ENCODE assay signal across 8 mouse cellular contexts in genomic region chr6:6217286-6217625, GRCm38 (mm10). TPM values are rescaled to one million over a fixed set of nuclear protein-coding genes. Genes with fewer than 3 reads are reported as not detected.
DNase-seq lines count a peak whose midpoint lies in the region; ATAC-seq and TF ChIP-seq lines count a peak whose summit lies in the region.

No protein-coding gene starts in this region.

- H3K4me1 ChIP-seq in lung, embryonic 15.5 days = peaks cover 9% of the 10 kb centered on the region; the same call in 1 of the 2 replicates
- peaks cover 4% of the 10 kb centered on the region; the same call in 1 of the 2 replicates for H3K4me1 ChIP-seq in forebrain, embryonic 11.5 days (replicated peaks; ENCODE audit: control insufficient read depth, insufficient read depth, low read length)
- H3K4me1 ChIP-seq in limb, embryonic 12.5 days (replicated peaks) = peaks cover 33% of the 10 kb centered on the region
- H3K4me1 ChIP-seq in olfactory bulb, adult 2 months (ENCODE audit: control insufficient read depth, insufficient read depth, low read length) = peaks cover 13% of the 10 kb centered on the region

- peak overlapping the region; percentile 56 for H3K9ac ChIP-seq in lung, embryonic 15.5 days
- peak overlapping the region; percentile 86 for H3K9ac ChIP-seq in forebrain, embryonic 11.5 days (ENCODE audit: low read length)
- peak overlapping the region; percentile 78 for H3K9ac ChIP-seq in limb, embryonic 12.5 days (replicated peaks)

- no peaks in the 10 kb centered on the region for H3K36me3 ChIP-seq in lung, embryonic 15.5 days
- H3K36me3 ChIP-seq in forebrain, embryonic 11.5 days (ENCODE audit: control insufficient read depth, insufficient read depth, low read length) = no peaks in the 10 kb centered on the region
- no peaks in the 10 kb centered on the region for H3K36me3 ChIP-seq in limb, embryonic 12.5 days

- no peaks in the 10 kb centered on the region for H3K9me3 ChIP-seq in lung, embryonic 15.5 days
- H3K9me3 ChIP-seq in forebrain, embryonic 11.5 days (ENCODE audit: control insufficient read depth, low read length) = no peaks in the 10 kb centered on the region
- no peaks in the 10 kb centered on the region for H3K9me3 ChIP-seq in limb, embryonic 12.5 days

- TF ChIP-seq CTCF in olfactory bulb, adult 2 months (IDR thresholded peaks at IDR 0.05; ENCODE audit: insufficient read depth, low read depth, low read length) = no peak

- TF ChIP-seq POLR2A in olfactory bulb, adult 2 months (IDR thresholded peaks at IDR 0.05; ENCODE audit: insufficient read depth, low read depth, low read length) = no peak

- no peak for DNase-seq in lung, postnatal 25 days (ENCODE audit: low spot score)
- DNase-seq in forebrain, embryonic 11.5 days (ENCODE audit: low spot score) = no peak
- no peak for DNase-seq in adrenal gland, postnatal 14 days
- DNase-seq in B cell, adult 2 months = no peak
- DNase-seq in embryo, embryonic 10 days (ENCODE audit: low spot score) = no peak

- H3K4me3 ChIP-seq in lung, embryonic 15.5 days = peak overlapping the region; percentile 66
- peak overlapping the region; percentile 70 for H3K4me3 ChIP-seq in forebrain, embryonic 11.5 days (ENCODE audit: low read depth, low read length)
- peak overlapping the region; percentile 73 for H3K4me3 ChIP-seq in limb, embryonic 12.5 days (replicated peaks)
- peak overlapping the region; percentile 61 for H3K4me3 ChIP-seq in olfactory bulb, adult 2 months (ENCODE audit: insufficient read depth, low read depth, low read length)

- no peaks in the 10 kb centered on the region for H3K27me3 ChIP-seq in lung, embryonic 15.5 days
- no peaks in the 10 kb centered on the region for H3K27me3 ChIP-seq in forebrain, embryonic 11.5 days (ENCODE audit: control insufficient read depth, insufficient read depth, low read length)
- H3K27me3 ChIP-seq in limb, embryonic 12.5 days = no peaks in the 10 kb centered on the region

- WGBS in lung, embryonic 15.5 days = 15% methylated on average over 5 of the region's 5 CpGs
- whole genome bisulfite sequencing in forebrain, embryonic 11.5 days = 10% methylated on average over 5 of the region's 5 CpGs
- WGBS in limb, embryonic 12.5 days = 13% methylated on average over 5 of the region's 5 CpGs
- 24% methylated on average over 5 of the region's 5 CpGs for WGBS in olfactory bulb, adult 2 months

- no peak for ATAC-seq in lung, embryonic 15.5 days (ENCODE audit: borderline replicate concordance, extremely low read depth, low FRiP score, low TSS enrichment)
- no peak for ATAC-seq in forebrain, embryonic 11.5 days (replicated peaks; ENCODE audit: low FRiP score)
- 0 out of 2 replicates have a peak, but pooled peaks have one; percentile 34 for ATAC-seq in limb, embryonic 12.5 days (ENCODE audit: insufficient number of reproducible peaks, insufficient read depth, low FRiP score, low TSS enrichment, low read depth)

- H3K4me2 ChIP-seq in lung, embryonic 15.5 days = peak overlapping the region; percentile 85
- peak overlapping the region; percentile 93 for H3K4me2 ChIP-seq in forebrain, embryonic 11.5 days (ENCODE audit: low read depth, low read length, severe bottlenecking)
- peak overlapping the region; percentile 82 for H3K4me2 ChIP-seq in limb, embryonic 12.5 days

- H3K27ac ChIP-seq in lung, embryonic 15.5 days = no peak overlapping the region
- no peak overlapping the region for H3K27ac ChIP-seq in forebrain, embryonic 11.5 days (ENCODE audit: low read depth, low read length)
- H3K27ac ChIP-seq in limb, embryonic 12.5 days = peak overlapping the region; percentile 79; the same call in 1 of the 2 replicates
- no peak overlapping the region for H3K27ac ChIP-seq in olfactory bulb, adult 2 months (ENCODE audit: insufficient read depth, low read depth, low read length)

RNA-seq across cellular contexts. Expression of gene Slc25a13, which starts 0.3 kb away (rescaled TPM):
- polyA plus RNA-seq in lung, embryonic 15.5 days (2015; fragmentation: Nextera tagmentation; extraction: Ambion mirVana) = 30.4 and 30.7 TPM in 2 replicates
- polyA plus RNA-seq in forebrain, embryonic 11.5 days (2014; fragmentation: Nextera tagmentation; extraction: Ambion mirVana) = 40.8 and 41.1 TPM in 2 replicates
- 38.1 and 42.3 TPM in 2 replicates for polyA plus RNA-seq in limb, embryonic 12.5 days (2016; fragmentation: Nextera tagmentation; extraction: Ambion mirVana)
- not detected in 2 replicates for polyA plus RNA-seq in olfactory bulb, adult 2 months (2012; ENCODE audit: insufficient read depth, insufficient read length, low replicate concordance, missing spikeins)
- total RNA-seq in adrenal gland, postnatal 14 days (2021) = 16.7 and 32.3 TPM in 2 replicates

Comparison
In these comparisons a context has a peak if more than half of its experiments do, and no peak if none do; other contexts are left out.
1. RNA of gene Slc25a13, which starts 0.3 kb away (polyA plus RNA-seq): 38.1 to 42.3 TPM in limb, embryonic 12.5 days, 40.8 to 41.1 TPM in forebrain, embryonic 11.5 days and 30.4 to 30.7 TPM in lung, embryonic 15.5 days; not detected in olfactory bulb, adult 2 months; every median in the first group is over 10 times any median in the second.
2. Peak in every context shown above with its lines, with median percentiles within 50 percentile points of each other: H3K4me2 ChIP-seq, H3K4me3 ChIP-seq and H3K9ac ChIP-seq.